20 mouse cellular contexts compared by ENCODE assay signal in the genomic region with DNA sequence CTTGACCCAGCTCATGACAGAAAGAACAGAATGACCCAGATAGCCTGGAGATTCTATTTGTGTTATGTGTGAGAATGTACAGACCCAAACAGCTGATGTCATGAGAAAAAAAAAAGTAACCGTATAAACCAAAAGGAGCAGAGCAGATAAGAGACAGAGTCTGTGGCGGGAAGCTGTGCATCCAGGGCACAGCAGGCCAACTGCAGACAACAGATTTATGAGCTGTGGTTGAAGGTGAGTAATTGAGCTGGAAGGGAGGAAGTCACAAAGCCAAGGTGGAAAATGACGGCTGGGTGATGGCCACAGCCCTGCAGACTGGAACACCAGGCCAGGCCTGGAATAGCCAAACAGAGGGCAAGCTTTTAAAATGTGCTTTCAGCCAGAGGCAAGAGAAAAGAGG. TPM values are rescaled to one million over a fixed set of nuclear protein-coding genes. Genes with fewer than 3 reads are reported as not detected.
DNase-seq lines count a peak whose midpoint lies in the region; ATAC-seq lines count a peak whose summit lies in the region.
"Had no signal": no experiment of that assay in that cellular context is flagged by ENCODE, and none has a peak within 500 bp of the region (broad histone marks: within the 10 kb centered on the region; RNA-seq: fewer than 3 reads in every experiment).

No protein-coding gene starts in this region.

- no peaks in the 10 kb centered on the region for H3K9me3 ChIP-seq in kidney, embryonic 14.5 days (ENCODE audit: control insufficient read depth, low read length)
- no peaks in the 10 kb centered on the region for H3K9me3 ChIP-seq in midbrain, embryonic 16.5 days (replicated peaks; ENCODE audit: control insufficient read depth, low read length, poor library complexity, severe bottlenecking)
- H3K9me3 ChIP-seq in midbrain, embryonic 10.5 days (replicated peaks) = no peaks in the 10 kb centered on the region
- H3K9me3 ChIP-seq: embryonic facial prominence, embryonic 12.5 days; hindbrain, embryonic 13.5 days; liver, embryonic 13.5 days; neural tube, embryonic 12.5 days had no signal

- H3K27ac ChIP-seq in kidney, embryonic 14.5 days (ENCODE audit: low read depth, low read length) = no peak overlapping the region
- no peak overlapping the region for H3K27ac ChIP-seq in midbrain, embryonic 16.5 days (ENCODE audit: low read length)
- no peak overlapping the region for H3K27ac ChIP-seq in midbrain, embryonic 10.5 days (replicated peaks)
- H3K27ac ChIP-seq: embryonic facial prominence, embryonic 12.5 days; heart, adult 2 months; hindbrain, embryonic 13.5 days; left cerebral cortex, adult 2 months; liver, embryonic 13.5 days; neural tube, embryonic 12.5 days had no signal

- H3K4me3 ChIP-seq in kidney, embryonic 14.5 days (ENCODE audit: low read length) = no peak overlapping the region
- H3K4me3 ChIP-seq in midbrain, embryonic 16.5 days (ENCODE audit: low read depth, low read length) = no peak overlapping the region
- H3K4me3 ChIP-seq in midbrain, embryonic 10.5 days = no peak overlapping the region
- H3K4me3 ChIP-seq: embryonic facial prominence, embryonic 12.5 days; heart, adult 2 months; hindbrain, embryonic 13.5 days; left cerebral cortex, adult 2 months; liver, embryonic 13.5 days; neural tube, embryonic 12.5 days had no signal

- H3K36me3 ChIP-seq in kidney, embryonic 14.5 days (ENCODE audit: control insufficient read depth, insufficient read depth, low read length) = no peaks in the 10 kb centered on the region
- no peaks in the 10 kb centered on the region for H3K36me3 ChIP-seq in midbrain, embryonic 16.5 days (ENCODE audit: control insufficient read depth, insufficient read depth, low read length)
- H3K36me3 ChIP-seq in midbrain, embryonic 10.5 days = no peaks in the 10 kb centered on the region
- H3K36me3 ChIP-seq: embryonic facial prominence, embryonic 12.5 days; hindbrain, embryonic 13.5 days; liver, embryonic 13.5 days; neural tube, embryonic 12.5 days had no signal

- H3K27me3 ChIP-seq in kidney, embryonic 14.5 days (ENCODE audit: control insufficient read depth, insufficient read depth, low read length) = no peaks in the 10 kb centered on the region
- H3K27me3 ChIP-seq in midbrain, embryonic 16.5 days (ENCODE audit: control insufficient read depth, insufficient read depth, low read depth, low read length) = no peaks in the 10 kb centered on the region
- no peaks in the 10 kb centered on the region for H3K27me3 ChIP-seq in midbrain, embryonic 10.5 days (ENCODE audit: low read depth, poor library complexity, severe bottlenecking)
- H3K27me3 ChIP-seq: embryonic facial prominence, embryonic 12.5 days; hindbrain, embryonic 13.5 days; liver, embryonic 13.5 days; neural tube, embryonic 12.5 days had no signal

- ATAC-seq in kidney, embryonic 14.5 days (ENCODE audit: low FRiP score, low TSS enrichment) = peak; percentile 84
- peak; percentile 68; the same call in 1 of the 2 replicates for ATAC-seq in midbrain, embryonic 16.5 days
- ATAC-seq: forebrain, postnatal 0 days had no signal

- WGBS in kidney, embryonic 14.5 days = 13% methylated on average over 3 of the region's 3 CpGs
- 47% methylated on average over 3 of the region's 3 CpGs for WGBS in midbrain, embryonic 16.5 days
- WGBS in midbrain, embryonic 10.5 days = 72% methylated on average over 3 of the region's 3 CpGs

- H3K9ac ChIP-seq in kidney, embryonic 14.5 days (ENCODE audit: low read depth, low read length) = no peak overlapping the region
- no peak overlapping the region for H3K9ac ChIP-seq in midbrain, embryonic 16.5 days (ENCODE audit: low read depth, low read length)
- H3K9ac ChIP-seq: embryonic facial prominence, embryonic 12.5 days; forebrain, postnatal 0 days; hindbrain, embryonic 13.5 days; liver, embryonic 13.5 days; neural tube, embryonic 12.5 days had no signal

- H3K4me1 ChIP-seq in kidney, embryonic 14.5 days (ENCODE audit: control insufficient read depth, insufficient read depth, low read length) = no peaks in the 10 kb centered on the region
- no peaks in the 10 kb centered on the region for H3K4me1 ChIP-seq in midbrain, embryonic 16.5 days (ENCODE audit: control insufficient read depth, insufficient read depth, low read length)
- no peaks in the 10 kb centered on the region for H3K4me1 ChIP-seq in midbrain, embryonic 10.5 days
- H3K4me1 ChIP-seq: embryonic facial prominence, embryonic 12.5 days; hindbrain, embryonic 13.5 days; liver, embryonic 13.5 days; neural tube, embryonic 12.5 days had no signal

- peak; percentile 23 to 24 for DNase-seq in adrenal gland, postnatal 36 days
- DNase-seq in adrenal gland, adult 8-10 months = no peak
- no peak for DNase-seq in kidney, postnatal 14 days
- no peak for DNase-seq in midbrain, embryonic 10.5 days (ENCODE audit: low spot score)
- DNase-seq in retina, postnatal 1 day = no peak
- DNase-seq: adrenal gland, postnatal 25 days; forebrain, postnatal 0 days; gastrocnemius, postnatal 14 days; heart, adult 2 months; kidney, adult 11 months; liver, embryonic 13.5 days; lung, adult 2 months; lung, postnatal 14 days had no signal

- no peak overlapping the region for H3K4me2 ChIP-seq in kidney, embryonic 14.5 days (replicated peaks; ENCODE audit: low read depth, low read length)
- H3K4me2 ChIP-seq in midbrain, embryonic 16.5 days (ENCODE audit: low read length) = no peak overlapping the region
- H3K4me2 ChIP-seq: embryonic facial prominence, embryonic 12.5 days; hindbrain, embryonic 13.5 days; liver, embryonic 13.5 days; neural tube, embryonic 12.5 days had no signal

RNA-seq across cellular contexts. Expression of gene Nek10, which starts 49.6 kb away (rescaled TPM):
- under 1 TPM; 0.10 to 0.13 TPM for total RNA-seq in adrenal gland, postnatal 36 days (2021)
- total RNA-seq in adrenal gland, adult 8-10 months (2022) = under 1 TPM; 0.03 to 0.28 (median 0.06) TPM
- polyA plus RNA-seq in kidney, embryonic 14.5 days (2014; fragmentation: Nextera tagmentation; extraction: Ambion mirVana) = 0.01 TPM in 1 of 2 replicates, not detected in the other
- polyA plus RNA-seq in midbrain, embryonic 16.5 days (2015; fragmentation: Nextera tagmentation; extraction: Ambion mirVana) = 0.11 and 0.54 TPM in 2 replicates
- polyA plus RNA-seq in midbrain, embryonic 10.5 days (2016; fragmentation: Nextera tagmentation; extraction: Ambion mirVana) = not detected in 2 replicates
- total RNA-seq: MEL had no signal
- polyA plus RNA-seq: hindbrain, embryonic 13.5 days; liver, embryonic 13.5 days; neural tube, embryonic 12.5 days had no signal

Comparison
In these comparisons a context has a peak if more than half of its experiments do, and no peak if none do; other contexts are left out.
1. DNase-seq: peak in adrenal gland, postnatal 36 days (2 of 2); none in adrenal gland, adult 8-10 months (single experiment), kidney, postnatal 14 days (single experiment), midbrain, embryonic 10.5 days (single experiment) and retina, postnatal 1 day (single experiment).